Mouse (Mus musculus): Measurements from ENCODE around the gene Mpp5.

The Mpp5 gene

DNA sequence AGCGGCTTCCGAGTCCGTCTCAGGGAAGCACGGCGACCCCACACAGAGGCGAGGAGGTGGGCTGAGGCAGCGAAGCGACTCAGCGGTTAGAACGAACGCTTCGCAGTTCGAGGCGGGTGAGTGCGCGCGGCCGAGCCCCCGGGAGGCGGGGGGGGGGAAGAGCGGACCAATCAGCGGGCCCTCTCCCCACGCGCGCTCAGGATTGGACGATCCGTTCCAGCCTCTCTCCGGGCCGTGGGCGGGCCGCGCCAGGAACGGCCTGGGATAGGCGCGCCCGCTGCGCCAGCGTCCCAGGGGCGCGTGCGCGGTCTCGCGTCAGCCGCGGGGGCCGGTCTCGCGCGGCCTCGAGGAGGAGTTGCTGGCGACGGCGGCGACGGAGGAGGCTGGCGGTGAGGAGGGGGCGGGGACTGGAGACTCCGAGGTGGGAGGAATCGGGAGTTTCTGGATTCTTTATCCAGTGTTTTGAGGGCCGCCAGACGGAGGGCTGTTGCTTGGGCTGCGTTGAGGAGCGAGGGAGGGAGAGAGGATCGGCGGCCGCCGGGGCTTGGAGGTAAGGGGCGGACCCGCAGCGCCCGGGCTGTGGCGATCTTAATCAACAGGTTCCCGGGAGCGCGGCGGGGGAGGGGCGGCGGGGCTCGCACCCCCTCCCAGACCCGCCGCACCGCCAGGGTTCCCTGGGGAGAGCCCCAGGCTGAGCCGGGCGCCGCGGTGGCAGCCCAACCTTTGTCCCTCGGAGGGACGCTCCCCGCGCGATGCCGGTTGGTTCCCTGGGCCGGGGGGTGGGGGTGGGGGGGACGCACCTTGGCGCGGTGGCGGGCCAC lies at the start of gene Mpp5:
Mpp5 (plus strand) TSS at position 351 of the 821 bp plus-strand sequence.
- DNase-seq (ENCODE audit: low spot score in 2 of 2) = peak; percentile 96 to 98

DNA sequence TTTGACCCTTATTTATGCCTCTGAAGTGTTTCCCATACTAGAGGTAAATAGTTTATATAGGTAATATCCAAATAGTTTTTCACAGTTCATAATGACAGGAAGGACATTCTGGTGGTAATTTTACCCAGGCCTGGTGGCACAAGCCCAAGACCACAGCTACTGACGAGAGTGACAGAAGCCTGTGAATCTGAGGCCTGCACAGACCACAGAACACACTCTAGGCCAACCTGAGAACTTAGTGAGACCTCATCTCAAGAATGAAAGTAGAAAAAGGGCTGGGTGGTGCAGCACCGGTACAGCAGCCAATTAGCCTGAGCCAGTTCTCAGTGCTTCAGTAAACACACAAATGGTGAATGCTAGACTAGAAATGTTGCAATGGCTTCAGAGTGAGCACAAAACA lies 30.9 kb upstream of the Mpp5 start:
- no peak for DNase-seq (ENCODE audit: low spot score in 2 of 2)

DNA sequence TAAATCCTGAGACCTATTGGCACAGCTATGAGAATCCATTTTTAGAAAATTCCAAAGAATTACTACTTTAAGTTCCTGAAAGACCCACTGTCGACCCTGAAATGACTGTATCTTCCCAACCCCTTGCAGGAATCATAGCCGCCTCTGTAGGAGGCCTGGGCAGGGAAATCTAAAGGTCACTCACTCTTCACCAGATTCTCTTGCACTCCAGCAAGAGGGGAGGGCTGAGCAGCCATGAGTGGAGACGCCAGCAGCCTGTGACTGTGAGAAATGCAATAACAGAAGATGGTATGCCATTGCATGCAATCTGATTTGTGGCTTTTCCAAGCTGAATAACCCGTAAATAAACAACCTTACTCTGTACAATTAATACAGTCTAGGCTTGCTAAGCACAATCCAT lies 21.0 kb upstream of the Mpp5 start:
- no peak for DNase-seq (ENCODE audit: low spot score in 2 of 2)

DNA sequence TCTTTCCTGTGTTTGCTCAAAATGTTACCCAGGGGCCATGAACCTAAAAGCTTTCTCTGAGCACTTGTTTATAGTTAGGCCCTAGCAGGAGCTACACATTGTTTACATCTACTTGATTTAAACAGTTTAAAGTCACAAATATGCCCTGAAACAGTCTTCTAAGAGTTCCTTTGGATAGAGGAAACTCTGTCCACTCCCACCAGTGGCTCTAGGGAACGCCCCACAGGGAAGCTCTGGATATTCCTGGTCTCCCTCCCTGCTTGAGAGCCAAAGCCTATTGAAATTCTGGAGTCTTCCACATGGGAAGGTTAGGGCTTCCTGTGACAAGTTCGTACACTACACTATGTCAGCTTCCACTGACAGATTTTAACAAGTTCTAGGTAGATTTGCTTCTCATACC lies 9.1 kb upstream of the Mpp5 start:
- DNase-seq (ENCODE audit: low spot score in 2 of 2) = no peak

DNA sequence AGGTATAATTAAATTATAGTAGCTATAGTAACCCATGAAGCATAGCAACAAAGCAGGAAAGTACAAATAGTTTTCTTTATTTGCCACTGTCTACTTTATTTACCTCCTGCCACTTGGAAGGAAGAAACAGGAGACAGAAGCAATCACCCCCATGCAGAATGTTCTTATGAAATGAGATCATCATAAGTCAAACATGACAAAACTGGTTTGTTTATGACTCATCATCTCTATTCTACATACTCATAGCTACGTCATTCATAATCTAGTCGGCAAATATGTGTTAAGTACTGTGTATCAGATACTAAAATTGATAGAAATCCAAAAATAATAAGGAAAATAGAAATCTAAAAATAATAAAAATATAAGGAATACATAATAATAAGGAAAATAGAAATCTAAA lies 8.4 kb upstream of the Mpp5 start:
- no peak for DNase-seq (ENCODE audit: low spot score in 2 of 2)

DNA sequence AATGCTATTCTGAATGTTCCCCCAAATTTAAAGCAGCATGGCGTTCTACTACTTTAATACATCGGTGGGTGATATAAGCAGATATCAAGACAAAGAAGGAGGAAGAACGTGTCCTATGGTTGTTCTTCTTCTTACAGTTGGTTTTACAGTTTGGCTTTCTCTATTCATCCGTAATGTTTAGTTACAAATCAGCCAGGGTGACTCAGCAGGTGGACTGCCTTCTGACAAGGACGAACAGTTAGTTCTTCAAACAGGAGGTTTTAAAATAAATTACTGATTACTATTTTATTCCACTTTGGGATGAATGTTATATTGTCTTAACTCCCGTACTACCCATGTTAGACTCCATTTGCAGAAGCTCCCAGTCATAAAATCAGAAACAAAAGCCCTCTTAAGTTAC lies 2.5 kb upstream of the Mpp5 start:
- DNase-seq (ENCODE audit: low spot score in 2 of 2) = no peak

DNA sequence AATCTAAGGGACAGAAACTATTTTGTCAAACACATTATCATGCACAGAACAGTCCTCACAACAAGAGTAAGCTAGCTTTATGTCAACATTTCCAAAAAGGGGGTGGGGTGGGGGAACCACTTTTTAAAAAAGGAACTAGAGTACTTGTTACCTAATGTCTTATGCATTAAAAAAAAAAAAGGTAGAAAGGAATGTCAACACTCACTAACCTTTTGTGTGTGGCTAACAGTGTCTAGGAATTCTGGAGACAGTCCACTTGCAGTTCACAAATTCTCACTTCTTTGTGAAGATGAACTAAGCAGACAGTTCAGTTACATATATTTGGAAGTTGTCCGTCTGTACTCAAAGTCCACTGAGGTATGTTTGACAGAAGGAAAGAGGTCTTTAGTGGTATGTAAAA lies 1.3 kb upstream of the Mpp5 start:
- DNase-seq (ENCODE audit: low spot score in 2 of 2) = no peak

DNA sequence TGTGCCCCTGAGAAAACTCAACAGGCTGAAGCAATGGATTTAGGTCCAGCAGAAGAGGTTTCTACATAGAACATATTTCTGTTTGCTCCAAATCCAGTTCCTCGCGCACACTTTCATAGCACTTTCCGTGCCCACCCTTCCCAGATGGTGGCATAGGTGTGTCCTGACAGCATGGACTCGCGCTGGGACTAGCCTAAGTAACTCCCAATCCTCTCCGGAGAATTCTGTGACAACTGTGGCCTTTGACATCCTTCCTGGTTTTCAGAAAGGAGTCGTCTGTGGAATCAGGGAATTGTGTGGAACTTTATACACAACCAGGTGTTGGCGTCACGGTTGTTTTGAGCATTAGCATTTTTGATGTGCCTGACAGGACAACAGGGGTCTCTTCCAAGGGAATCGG lies 594 bp upstream of the Mpp5 start:
- DNase-seq (ENCODE audit: low spot score in 2 of 2) = no peak

DNA sequence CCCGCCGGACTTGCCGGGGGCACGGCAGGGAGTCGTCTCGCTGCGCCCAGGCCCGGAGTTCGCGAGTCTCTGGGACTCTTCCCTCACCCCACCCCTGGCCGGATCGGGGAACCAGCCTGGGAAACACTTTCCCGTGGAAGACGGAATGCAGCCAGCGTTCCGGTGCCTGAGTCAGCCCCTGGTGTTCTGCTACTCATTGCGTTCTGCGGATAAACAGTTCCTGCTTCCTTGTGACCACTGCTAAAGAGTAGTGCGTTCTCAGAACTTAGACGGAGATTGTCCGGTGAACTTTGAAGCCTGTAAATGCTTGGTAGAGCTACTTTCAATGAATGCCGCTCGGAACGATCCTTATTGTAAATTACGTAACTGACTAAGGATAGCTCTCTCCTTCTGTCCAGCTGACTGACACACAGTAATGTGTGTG lies 683 bp downstream of the Mpp5 start:
- peak; percentile 57 to 68 for DNase-seq (ENCODE audit: low spot score in 2 of 2)

DNA sequence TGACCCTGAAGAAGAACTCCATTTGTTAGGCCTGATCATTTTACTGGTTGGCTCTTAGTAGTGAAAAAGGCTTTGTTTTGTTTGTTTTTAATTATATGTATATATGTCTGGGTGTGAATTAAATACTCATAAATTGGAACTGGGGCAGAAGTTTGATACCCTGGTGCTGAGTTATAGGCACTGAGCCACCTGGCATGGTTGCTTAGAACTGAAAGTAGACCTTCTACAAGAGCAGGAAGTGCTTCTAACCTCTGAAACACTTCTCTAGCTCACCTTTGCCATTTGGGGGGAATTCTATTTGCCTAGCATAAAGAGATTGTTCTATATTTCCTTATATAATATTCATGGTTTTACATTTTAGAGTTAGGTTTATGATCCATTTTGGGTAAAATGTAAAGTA lies 13.3 kb downstream of the Mpp5 start:
- no peak for DNase-seq (ENCODE audit: low spot score in 2 of 2)

DNA sequence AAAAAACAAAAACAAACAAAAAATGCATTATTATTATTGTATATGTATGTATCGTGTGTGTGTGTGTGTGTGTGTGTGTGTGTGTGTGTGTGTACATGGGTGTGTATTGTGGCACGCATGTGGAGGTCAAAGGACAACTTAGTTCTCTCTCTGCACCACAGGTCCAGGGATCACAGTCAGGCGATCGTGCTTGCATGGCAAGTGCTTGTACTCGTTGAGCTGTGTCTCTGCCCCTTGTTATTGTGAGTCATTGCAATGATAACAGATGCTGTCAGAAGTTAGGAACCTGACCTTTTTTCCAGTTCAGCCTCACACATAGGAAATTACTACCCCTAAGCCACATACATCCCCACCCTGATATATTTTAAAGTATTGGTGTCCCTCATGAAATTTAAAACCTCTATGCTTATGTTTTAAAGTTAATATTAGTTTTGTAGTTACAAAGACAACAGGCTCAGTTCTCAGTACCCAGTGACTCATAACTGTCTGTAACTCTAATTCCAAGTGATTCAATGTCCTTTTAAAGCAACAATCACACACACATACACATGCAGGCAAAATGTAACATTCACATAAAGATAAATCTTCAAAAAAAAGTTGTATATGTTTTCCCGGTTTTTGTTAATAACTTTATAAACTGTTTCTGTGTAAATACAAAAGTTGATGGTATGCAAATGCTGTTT lies 20.5 kb downstream of the Mpp5 start:
- DNase-seq (ENCODE audit: low spot score in 2 of 2) = no peak

DNA sequence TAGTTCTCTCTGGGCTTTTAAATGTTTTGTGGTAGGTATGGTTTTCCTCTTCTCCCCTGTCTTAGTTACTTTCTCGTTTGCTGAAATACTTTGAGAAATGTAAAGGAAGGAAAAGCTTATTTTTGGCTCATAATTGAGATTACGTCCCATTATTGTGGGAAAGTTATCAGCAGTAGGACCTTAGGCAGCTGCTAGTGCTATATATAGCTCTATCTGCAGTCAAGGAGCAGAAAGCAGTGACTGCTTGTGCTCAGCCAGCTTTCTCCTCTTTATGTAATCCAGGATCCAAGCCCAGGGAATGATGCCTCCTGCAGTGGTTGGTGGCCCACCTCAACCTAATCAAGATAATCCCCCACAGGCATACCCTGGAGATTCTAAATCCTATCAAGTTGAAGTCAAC lies 24.5 kb downstream of the Mpp5 start:
- DNase-seq (ENCODE audit: low spot score in 2 of 2) = no peak

DNA sequence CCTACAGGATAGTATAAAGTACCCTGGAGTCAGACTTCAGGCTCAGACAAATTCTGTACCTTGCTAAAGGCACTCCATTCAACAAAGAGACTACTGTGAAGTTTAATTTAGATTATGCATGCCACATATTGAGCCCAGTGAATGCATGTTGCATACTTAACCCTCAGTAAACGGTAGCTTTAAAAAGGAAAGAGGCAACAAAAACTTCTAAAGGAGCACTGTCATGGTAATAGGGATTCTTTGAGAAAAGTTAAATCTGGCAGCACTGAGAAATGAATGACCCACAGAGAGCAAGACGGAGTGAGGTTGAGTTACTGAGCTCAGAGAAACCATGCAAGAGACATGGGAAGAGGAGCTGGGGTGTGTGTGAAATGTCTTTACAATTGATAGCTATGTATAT lies 29.2 kb downstream of the Mpp5 start:
- DNase-seq (ENCODE audit: low spot score in 2 of 2) = no peak

DNA sequence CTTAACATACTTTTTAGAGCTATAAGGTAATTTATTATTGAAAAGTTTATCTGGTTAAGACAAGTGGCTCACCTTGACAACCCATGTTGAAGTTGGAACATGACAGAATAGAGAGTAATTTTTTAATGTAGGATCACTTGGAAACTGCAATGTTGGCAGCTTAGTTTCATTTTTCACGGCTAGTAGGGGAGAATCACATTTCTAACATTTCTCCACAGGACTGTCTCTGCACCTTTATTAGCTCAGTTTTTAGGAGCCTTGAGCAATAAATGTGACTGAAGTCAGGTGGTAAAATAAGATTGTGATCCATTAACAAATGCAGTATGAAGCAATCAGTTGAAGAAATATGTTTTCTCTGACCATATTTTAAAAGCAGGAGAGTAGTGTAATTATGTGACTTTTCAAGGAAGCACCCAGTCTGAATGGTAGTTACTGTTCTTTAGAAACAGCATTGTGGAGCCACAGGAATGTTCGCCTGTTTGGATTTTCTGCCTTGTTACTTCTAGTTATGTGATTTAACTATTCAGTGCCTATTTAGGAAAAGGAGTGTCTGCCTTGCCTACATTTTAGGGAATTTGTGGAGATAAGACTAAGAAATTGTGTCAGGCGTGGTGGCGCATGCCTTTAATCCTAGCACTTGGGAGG lies 29.8 kb downstream of the Mpp5 start:
- no peak for DNase-seq (ENCODE audit: low spot score in 2 of 2)

DNA sequence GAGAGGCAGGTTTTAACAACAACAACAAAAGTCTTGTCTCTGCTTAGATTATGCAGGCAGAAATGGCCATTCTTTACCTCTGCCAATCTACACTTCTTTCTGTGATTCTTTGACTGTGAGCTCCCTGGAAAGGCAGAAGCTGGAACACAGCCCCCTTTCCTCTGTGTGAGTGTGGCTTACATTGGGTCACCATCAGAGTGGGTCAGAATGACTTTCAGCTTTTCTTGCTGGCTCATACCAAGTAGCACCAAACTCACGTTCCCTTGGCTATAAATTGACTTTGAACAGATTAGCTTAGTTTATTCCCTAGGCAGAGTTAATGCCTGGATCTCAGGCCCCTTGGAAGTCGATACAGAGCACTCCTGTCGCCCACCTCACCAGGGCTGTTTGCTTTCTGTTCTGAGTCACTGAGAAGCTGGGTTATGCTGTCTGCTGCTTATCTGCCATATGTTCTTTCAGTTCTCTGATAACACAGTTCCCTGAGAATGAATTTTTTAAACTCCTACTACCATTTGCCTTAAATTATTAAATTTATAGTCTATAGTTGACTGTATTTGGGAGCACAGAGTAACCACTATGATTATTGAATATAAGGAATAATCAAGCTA lies 39.7 kb downstream of the Mpp5 start:
- no peak for DNase-seq (ENCODE audit: low spot score in 2 of 2)

DNA sequence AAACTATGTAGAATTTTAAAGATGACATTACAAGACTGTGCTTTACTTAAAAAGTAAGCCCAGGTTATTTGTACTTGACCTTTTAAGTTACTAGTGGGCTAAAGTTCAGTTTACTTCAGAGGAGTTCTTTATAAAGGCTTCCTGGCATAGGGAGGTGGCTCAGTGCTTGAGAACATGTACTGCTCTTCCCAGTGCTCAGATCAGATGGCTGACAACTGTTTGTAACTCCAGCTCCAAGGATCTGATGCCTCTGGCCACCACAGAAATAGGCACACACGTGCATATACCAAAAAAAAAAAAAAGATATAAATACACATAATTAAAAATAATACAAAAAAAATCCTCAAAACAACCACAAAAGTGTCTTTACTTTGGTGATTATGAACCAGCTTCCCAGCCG lies 42.1 kb downstream of the Mpp5 start:
- no peak for DNase-seq (ENCODE audit: low spot score in 2 of 2)

DNA sequence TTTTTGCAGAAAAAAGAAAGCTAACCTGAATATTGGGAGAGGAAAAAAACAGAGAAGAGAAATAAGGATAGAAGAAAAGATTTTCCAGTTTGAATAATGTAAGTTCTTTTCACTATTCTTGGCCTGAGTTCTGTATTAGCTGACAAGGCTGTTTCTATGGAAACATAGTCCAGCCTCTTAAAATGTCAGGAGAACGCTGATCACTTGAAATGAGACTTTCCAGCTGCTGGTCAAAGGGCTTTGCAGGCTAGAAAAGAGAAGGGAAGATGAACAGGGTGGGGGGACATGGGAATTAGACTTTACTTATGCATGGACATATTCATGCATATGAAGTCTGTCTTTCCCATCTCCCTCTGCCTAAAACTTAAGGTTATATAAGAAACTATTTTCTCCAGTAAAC lies 45.5 kb downstream of the Mpp5 start:
- DNase-seq (ENCODE audit: low spot score in 2 of 2) = no peak

DNA sequence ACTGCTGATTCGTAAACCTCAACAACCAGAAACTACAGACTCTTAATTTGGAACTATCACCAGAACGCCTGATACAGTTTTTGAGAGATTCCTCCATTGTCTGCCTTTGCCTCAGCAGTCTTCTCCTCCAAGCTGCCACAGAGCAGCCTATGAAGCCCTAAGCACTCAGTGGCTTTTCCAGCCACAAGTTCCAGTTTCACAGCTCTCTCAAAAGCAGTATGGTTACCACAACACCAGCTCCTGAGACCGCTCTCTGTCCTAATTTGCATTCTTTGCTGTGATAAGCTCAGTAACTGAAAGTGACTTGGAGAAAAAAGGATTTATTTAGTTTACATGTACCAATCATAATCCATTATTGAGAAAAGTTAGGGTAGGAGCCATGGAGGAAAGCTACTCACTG lies 51.3 kb downstream of the Mpp5 start:
- no peak for DNase-seq (ENCODE audit: low spot score in 2 of 2)

DNA sequence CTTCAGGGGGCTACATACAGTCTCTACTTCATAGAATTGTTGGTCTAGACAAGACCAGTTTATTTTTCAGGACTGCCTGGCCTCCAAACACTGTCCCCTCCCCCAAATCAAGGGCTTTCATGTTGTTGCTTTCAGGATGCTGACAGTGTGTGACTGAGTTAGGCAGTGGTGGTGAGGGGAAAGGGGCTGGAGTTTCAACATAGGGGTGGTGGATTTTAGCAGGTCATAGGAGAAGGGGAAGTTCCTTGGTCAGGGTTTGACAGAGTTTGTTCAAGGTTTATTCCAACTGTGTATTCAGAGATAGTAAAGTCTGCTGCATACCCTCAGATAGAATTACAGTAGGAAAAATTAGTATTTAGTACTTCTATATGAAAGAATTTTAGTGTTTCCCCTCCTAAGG lies 53.1 kb downstream of the Mpp5 start:
- no peak for DNase-seq (ENCODE audit: low spot score in 2 of 2)

DNA sequence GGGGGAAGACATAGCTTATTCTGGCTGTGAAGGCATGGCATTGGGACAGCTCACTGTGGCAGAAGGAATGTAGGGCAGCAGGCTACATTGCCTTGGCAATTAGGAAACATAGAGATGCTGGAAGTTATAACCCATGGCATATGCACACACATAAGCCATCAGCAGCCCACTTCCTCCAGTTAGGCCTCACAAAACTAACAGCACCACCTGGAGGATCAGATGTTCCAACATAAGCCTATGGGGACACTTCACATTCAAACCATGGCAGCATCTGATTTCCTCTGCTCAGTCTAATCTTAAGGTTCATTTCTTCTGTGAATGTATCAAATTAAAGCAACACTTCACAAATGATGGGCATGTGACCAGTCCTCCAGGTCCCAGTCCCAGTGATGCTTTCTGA lies 65.7 kb downstream of the Mpp5 start:
- no peak for DNase-seq (ENCODE audit: low spot score in 2 of 2)

DNA sequence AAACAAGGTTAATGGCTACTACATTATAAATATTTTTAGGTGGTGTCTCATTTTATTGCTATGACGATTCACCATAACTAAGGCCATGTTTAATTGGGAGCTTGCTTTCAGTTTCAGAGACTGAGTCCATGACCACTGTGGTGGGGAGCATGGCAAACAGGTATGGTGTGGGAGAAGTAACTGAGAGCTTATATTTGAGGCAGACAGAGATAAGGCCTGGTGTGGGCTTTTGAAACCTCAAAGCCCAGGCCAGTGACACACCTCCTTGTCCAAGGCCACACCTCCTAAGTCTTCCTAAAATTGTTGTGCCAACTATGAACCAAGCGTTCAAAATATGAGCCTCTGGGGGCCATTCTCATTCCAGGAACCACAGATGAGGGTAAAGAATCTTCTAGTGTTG lies 85.8 kb downstream of the Mpp5 start:
- no peak for DNase-seq (ENCODE audit: low spot score in 2 of 2)

DNA sequence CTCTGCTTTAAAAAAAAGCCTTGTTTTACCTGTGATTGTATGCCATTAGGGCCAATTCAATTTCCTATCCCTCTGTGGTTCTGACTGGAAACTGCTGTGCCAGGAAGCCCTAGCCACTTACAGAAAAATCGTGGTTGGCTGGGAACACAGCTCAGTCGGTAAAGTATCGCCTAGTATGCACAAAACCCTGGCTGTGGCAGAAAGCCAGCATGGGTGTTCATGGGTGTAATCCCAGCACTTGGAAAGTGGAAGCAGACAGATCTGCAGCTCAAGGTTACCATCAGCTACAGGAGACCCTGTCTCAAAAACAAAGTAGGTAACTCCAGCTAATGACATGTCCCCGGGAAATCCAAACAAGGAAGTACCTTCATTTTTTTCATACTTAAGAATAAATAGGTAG lies 91.2 kb downstream of the Mpp5 start:
- DNase-seq (ENCODE audit: low spot score in 2 of 2) = no peak

DNA sequence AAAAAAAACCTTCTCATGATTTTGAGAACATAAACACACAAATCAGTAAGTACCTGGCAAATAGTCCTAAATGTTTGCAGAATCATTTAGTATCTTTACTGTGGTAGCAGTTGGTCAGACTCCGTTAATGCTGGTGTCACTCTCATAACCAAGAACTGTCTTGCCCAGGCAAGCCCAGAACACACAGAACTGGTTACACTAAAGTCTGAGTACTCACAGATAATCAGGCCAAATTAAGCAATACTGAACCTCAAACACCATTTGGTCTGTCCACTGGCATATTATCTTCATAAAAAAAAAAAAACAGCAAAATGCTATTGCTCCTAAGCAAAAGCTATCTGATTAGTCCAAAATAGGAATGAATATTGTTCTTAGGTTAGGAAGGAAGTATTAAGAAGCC lies 93.7 kb downstream of the Mpp5 start:
- DNase-seq (ENCODE audit: low spot score in 2 of 2) = no peak

Measured in urinary bladder, postnatal 4 days (tissue).